Mouse (Mus musculus) ES-E14 (cell line): ENCODE results near the gene Ctdnep1.

ENCODE experiments used
- CHD2 ChIP-seq: IDR thresholded peaks from 2 replicates; pipeline ENCODE4 v1.6.1; 2014; ENCODE audit warnings: mild to moderate bottlenecking, low read depth, low read length, inconsistent platforms
- HCFC1 ChIP-seq: IDR thresholded peaks from 2 replicates; pipeline ENCODE4 v1.6.1; 2012; ENCODE audit warnings: low read length, inconsistent platforms, borderline replicate concordance; ENCODE audit not compliant: insufficient read depth
- MAFK ChIP-seq: IDR thresholded peaks from 2 replicates; pipeline ENCODE4 v1.6.1; 2014; ENCODE audit warnings: mild to moderate bottlenecking, low read depth, low read length, inconsistent platforms; ENCODE audit not compliant: insufficient read depth
- ZC3H11A ChIP-seq: IDR thresholded peaks from 2 replicates; pipeline ENCODE4 v1.6.1; 2012; ENCODE audit warnings: low read depth, mild to moderate bottlenecking, inconsistent platforms, low read length, borderline replicate concordance

DNA sequence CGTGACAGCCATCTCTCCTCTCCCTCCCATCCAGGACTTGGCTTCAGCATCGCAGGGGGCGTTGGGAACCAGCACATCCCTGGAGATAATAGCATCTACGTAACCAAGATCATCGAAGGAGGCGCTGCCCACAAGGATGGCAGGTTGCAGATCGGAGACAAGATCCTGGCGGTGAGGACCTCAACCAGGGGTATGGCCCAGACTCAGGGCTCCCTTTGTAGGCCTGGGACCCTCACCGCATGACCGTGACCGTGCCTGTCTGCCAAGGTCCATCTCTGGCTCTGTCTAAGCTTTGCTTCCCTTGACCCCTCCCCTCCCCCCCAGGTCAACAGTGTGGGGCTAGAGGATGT is 50.3 kb downstream of the Ctdnep1 start:
- TF ChIP-seq HCFC1 (no peak), ZC3H11A (no peak), MAFK (no peak), CHD2 (no peak)
